Comparison of ENCODE assay signal across 12 mouse cellular contexts in the genomic region with DNA sequence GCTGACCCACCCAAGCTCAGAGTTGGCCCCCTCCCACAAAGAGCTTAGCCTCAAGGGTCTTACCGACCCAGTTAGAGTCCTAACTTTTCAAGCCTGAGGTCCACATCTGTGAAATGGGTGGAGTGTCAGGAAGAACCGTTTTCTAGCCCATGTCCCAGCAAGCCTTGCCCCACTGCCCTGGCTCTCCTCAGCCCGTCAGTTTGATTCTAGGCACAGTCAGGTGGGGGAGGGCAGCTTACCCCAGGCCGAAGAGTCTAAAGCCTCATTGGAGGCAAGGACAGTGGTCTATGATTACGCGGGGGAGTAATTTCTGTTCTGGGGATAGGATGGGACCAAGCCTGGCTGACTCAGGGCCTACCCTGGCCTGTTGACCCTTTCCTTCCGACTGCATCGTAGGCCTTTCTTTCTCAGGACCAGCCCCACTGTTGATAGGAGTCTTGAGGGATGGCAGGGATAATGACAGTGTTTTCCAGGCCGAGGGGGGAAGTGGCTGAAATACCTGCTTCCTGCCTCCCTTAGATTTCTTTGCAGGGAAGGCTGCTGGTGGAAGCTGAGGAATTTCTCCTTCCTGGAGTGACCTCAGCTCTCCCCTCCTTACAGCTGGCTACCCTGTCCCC. TPM values are rescaled to one million over a fixed set of nuclear protein-coding genes. Genes with fewer than 3 reads are reported as not detected.
A peak's percentile ranks its signal among the peaks of the same experiment; 100 is the strongest.
DNase-seq lines count a peak whose midpoint lies in the region; ATAC-seq and TF ChIP-seq lines count a peak whose summit lies in the region.
"Had no signal": no experiment of that assay in that cellular context is flagged by ENCODE, and none has a peak within 500 bp of the region (broad histone marks: within the 10 kb centered on the region; RNA-seq: fewer than 3 reads in every experiment).

No protein-coding gene starts in this region.

- TF ChIP-seq CTCF in liver, postnatal 0 days (IDR thresholded peaks at IDR 0.05; ENCODE audit: low read depth), result no peak

- H3K4me1 ChIP-seq in kidney, embryonic 14.5 days (ENCODE audit: control insufficient read depth, insufficient read depth, low read length), result peaks cover 66% of the 10 kb centered on the region
- peaks cover 60% of the 10 kb centered on the region for H3K4me1 ChIP-seq in embryonic facial prominence, embryonic 12.5 days
- H3K4me1 ChIP-seq in hindbrain, embryonic 14.5 days (replicated peaks; ENCODE audit: control insufficient read depth, insufficient read depth, low read length), result peaks cover 18% of the 10 kb centered on the region; the same call in 1 of the 2 replicates
- H3K4me1 ChIP-seq in liver, postnatal 0 days (ENCODE audit: insufficient read depth), result peaks cover 13% of the 10 kb centered on the region

- H3K4me2 ChIP-seq in kidney, embryonic 14.5 days (replicated peaks; ENCODE audit: low read depth, low read length), result peak overlapping the region; percentile 82
- peak overlapping the region; percentile 64 for H3K4me2 ChIP-seq in embryonic facial prominence, embryonic 12.5 days (replicated peaks)
- peak overlapping the region; percentile 97 for H3K4me2 ChIP-seq in hindbrain, embryonic 14.5 days (replicated peaks)
- H3K4me2 ChIP-seq in liver, postnatal 0 days (ENCODE audit: low read depth, low read length), result peak overlapping the region; percentile 93; the same call in 1 of the 2 replicates

- no peaks in the 10 kb centered on the region for H3K36me3 ChIP-seq in kidney, embryonic 14.5 days (ENCODE audit: control insufficient read depth, insufficient read depth, low read length)
- no peaks in the 10 kb centered on the region for H3K36me3 ChIP-seq in embryonic facial prominence, embryonic 12.5 days
- no peaks in the 10 kb centered on the region for H3K36me3 ChIP-seq in hindbrain, embryonic 14.5 days (replicated peaks; ENCODE audit: control insufficient read depth, insufficient read depth)
- H3K36me3 ChIP-seq in liver, postnatal 0 days (replicated peaks; ENCODE audit: insufficient read depth, low read length), result no peaks in the 10 kb centered on the region

- no peaks in the 10 kb centered on the region for H3K27me3 ChIP-seq in kidney, embryonic 14.5 days (ENCODE audit: control insufficient read depth, insufficient read depth, low read length)
- no peaks in the 10 kb centered on the region for H3K27me3 ChIP-seq in embryonic facial prominence, embryonic 12.5 days
- no peaks in the 10 kb centered on the region for H3K27me3 ChIP-seq in hindbrain, embryonic 14.5 days (ENCODE audit: control insufficient read depth, insufficient read depth, low read length)
- 0 out of 2 replicates have a peak, but pooled peaks cover 2% of the 10 kb centered on the region for H3K27me3 ChIP-seq in liver, postnatal 0 days (ENCODE audit: insufficient read depth, low read length)
- H3K27me3 ChIP-seq: Patski had no signal

- 27% methylated on average over 9 of the region's 9 CpGs for WGBS in kidney, embryonic 14.5 days
- 44% methylated on average over 9 of the region's 9 CpGs for WGBS in embryonic facial prominence, embryonic 12.5 days
- 67% methylated on average over 9 of the region's 9 CpGs for WGBS in hindbrain, embryonic 14.5 days
- WGBS in liver, postnatal 0 days (ENCODE audit: insufficient replicate concordance), result 68% methylated on average over 9 of the region's 9 CpGs

- H3K4me3 ChIP-seq in kidney, embryonic 14.5 days (ENCODE audit: low read length), result peak overlapping the region; percentile 91
- H3K4me3 ChIP-seq in embryonic facial prominence, embryonic 12.5 days, result peak overlapping the region; percentile 51; the same call in 1 of the 2 replicates
- H3K4me3 ChIP-seq in hindbrain, embryonic 14.5 days (replicated peaks; ENCODE audit: low read length), result no peak overlapping the region
- no peak overlapping the region for H3K4me3 ChIP-seq in liver, postnatal 0 days (ENCODE audit: low read depth, low read length)

- peak overlapping the region; percentile 40; the same call in 1 of the 2 replicates for H3K9ac ChIP-seq in kidney, embryonic 14.5 days (ENCODE audit: low read depth, low read length)
- peak overlapping the region; percentile 30; the same call in 1 of the 2 replicates for H3K9ac ChIP-seq in embryonic facial prominence, embryonic 12.5 days
- no peak overlapping the region for H3K9ac ChIP-seq in hindbrain, embryonic 14.5 days
- no peak overlapping the region for H3K9ac ChIP-seq in liver, postnatal 0 days (replicated peaks)

- peak overlapping the region; percentile 77 for H3K27ac ChIP-seq in kidney, embryonic 14.5 days (ENCODE audit: low read depth, low read length)
- peak overlapping the region; percentile 67 for H3K27ac ChIP-seq in embryonic facial prominence, embryonic 12.5 days
- no peak overlapping the region for H3K27ac ChIP-seq in hindbrain, embryonic 14.5 days
- peak overlapping the region; percentile 39; the same call in 1 of the 2 replicates for H3K27ac ChIP-seq in liver, postnatal 0 days (ENCODE audit: low read depth)
- H3K27ac ChIP-seq: macrophage had no signal

- ATAC-seq in kidney, embryonic 14.5 days (ENCODE audit: low FRiP score, low TSS enrichment), result 0 out of 2 replicates have a peak, but pooled peaks have one; percentile 7
- ATAC-seq in embryonic facial prominence, embryonic 12.5 days (ENCODE audit: insufficient number of reproducible peaks, insufficient read depth, low FRiP score, low TSS enrichment), result no peak
- no peak for ATAC-seq in hindbrain, embryonic 14.5 days (ENCODE audit: low FRiP score)
- peak; percentile 12; the same call in 1 of the 2 replicates for ATAC-seq in liver, postnatal 0 days
- no peak for ATAC-seq in erythroblast, adult 5-6 weeks (replicated peaks; ENCODE audit: low FRiP score, poor library complexity, severe bottlenecking)
- ATAC-seq: Patski had no signal

- no peak for TF ChIP-seq EP300 in liver, postnatal 0 days (IDR thresholded peaks at IDR 0.05; ENCODE audit: low read depth)

- H3K9me3 ChIP-seq in kidney, embryonic 14.5 days (ENCODE audit: control insufficient read depth, low read length), result no peaks in the 10 kb centered on the region
- H3K9me3 ChIP-seq in embryonic facial prominence, embryonic 12.5 days, result no peaks in the 10 kb centered on the region
- H3K9me3 ChIP-seq in hindbrain, embryonic 14.5 days (ENCODE audit: control insufficient read depth, low read length), result no peaks in the 10 kb centered on the region
- H3K9me3 ChIP-seq in liver, postnatal 0 days (ENCODE audit: low read length), result no peaks in the 10 kb centered on the region

- no peak for DNase-seq in kidney, adult 9 months
- no peak for DNase-seq in hindbrain, embryonic 14.5 days (ENCODE audit: low spot score)
- no peak for DNase-seq in liver, postnatal 0 days
- DNase-seq in left cerebral cortex, adult 11 months (ENCODE audit: low spot score), result no peak
- no peak for DNase-seq in thymus, postnatal 14 days
- DNase-seq: cerebellum, adult 11-12 months; gastrocnemius, postnatal 25 days had no signal

RNA-seq across cellular contexts. Expression of a gene that starts 2.2 kb away (rescaled TPM):
- polyA plus RNA-seq in kidney, embryonic 14.5 days (2014; fragmentation: Nextera tagmentation; extraction: Ambion mirVana), result 39.6 and 56.2 TPM in 2 replicates
- polyA plus RNA-seq in embryonic facial prominence, embryonic 12.5 days (2016; fragmentation: Nextera tagmentation; extraction: Ambion mirVana), result 19.0 and 19.7 TPM in 2 replicates
- polyA plus RNA-seq in hindbrain, embryonic 14.5 days (2014; fragmentation: Nextera tagmentation; extraction: Ambion mirVana), result 8.7 and 10.7 TPM in 2 replicates
- polyA plus RNA-seq in liver, postnatal 0 days (2015; fragmentation: Nextera tagmentation; extraction: Ambion mirVana), result 5.1 TPM in 2 replicates
- total RNA-seq in erythroblast, adult 5-6 weeks (2015; ENCODE audit: low replicate concordance), result not detected in 2 replicates
- total RNA-seq in erythroblast, adult 5-6 weeks (2017; ENCODE audit: low replicate concordance), result not detected in 2 replicates

RNA-seq across cellular contexts. Expression of a gene that starts 17.7 kb away (rescaled TPM):
- polyA plus RNA-seq in kidney, embryonic 14.5 days (2014; fragmentation: Nextera tagmentation; extraction: Ambion mirVana), result not detected in 2 replicates
- not detected in 2 replicates for polyA plus RNA-seq in embryonic facial prominence, embryonic 12.5 days (2016; fragmentation: Nextera tagmentation; extraction: Ambion mirVana)
- polyA plus RNA-seq in hindbrain, embryonic 14.5 days (2014; fragmentation: Nextera tagmentation; extraction: Ambion mirVana), result not detected in 2 replicates
- not detected in 2 replicates for polyA plus RNA-seq in liver, postnatal 0 days (2015; fragmentation: Nextera tagmentation; extraction: Ambion mirVana)
- not detected in 2 replicates for total RNA-seq in erythroblast, adult 5-6 weeks (2015; ENCODE audit: low replicate concordance)
- total RNA-seq in erythroblast, adult 5-6 weeks (2017; ENCODE audit: low replicate concordance), result not detected in 2 replicates
- total RNA-seq: gastrocnemius, postnatal 25 days had no signal
- polyA plus RNA-seq: macrophage, Patski had no signal

RNA-seq across cellular contexts. Expression of a gene that starts 40.5 kb away (rescaled TPM):
- not detected in 2 replicates for polyA plus RNA-seq in kidney, embryonic 14.5 days (2014; fragmentation: Nextera tagmentation; extraction: Ambion mirVana)
- not detected in 2 replicates for polyA plus RNA-seq in embryonic facial prominence, embryonic 12.5 days (2016; fragmentation: Nextera tagmentation; extraction: Ambion mirVana)
- not detected in 2 replicates for polyA plus RNA-seq in hindbrain, embryonic 14.5 days (2014; fragmentation: Nextera tagmentation; extraction: Ambion mirVana)
- polyA plus RNA-seq in liver, postnatal 0 days (2015; fragmentation: Nextera tagmentation; extraction: Ambion mirVana), result 0.42 and 6.5 TPM in 2 replicates
- not detected in 2 replicates for total RNA-seq in erythroblast, adult 5-6 weeks (2015; ENCODE audit: low replicate concordance)
- total RNA-seq in erythroblast, adult 5-6 weeks (2017; ENCODE audit: low replicate concordance), result not detected in 2 replicates
- total RNA-seq: gastrocnemius, postnatal 25 days had no signal
- polyA plus RNA-seq: macrophage, Patski had no signal

Comparison
In these comparisons a context has a peak if more than half of its experiments do, and no peak if none do; other contexts are left out.
1. ATAC-seq: peak in kidney, embryonic 14.5 days (single experiment) and liver, postnatal 0 days (single experiment); none in embryonic facial prominence, embryonic 12.5 days (single experiment), hindbrain, embryonic 14.5 days (single experiment) and erythroblast, adult 5-6 weeks (single experiment).
2. H3K4me3 ChIP-seq: peak in kidney, embryonic 14.5 days (single experiment) and embryonic facial prominence, embryonic 12.5 days (single experiment); none in hindbrain, embryonic 14.5 days (single experiment) and liver, postnatal 0 days (single experiment).
3. H3K9ac ChIP-seq: peak in kidney, embryonic 14.5 days (single experiment) and embryonic facial prominence, embryonic 12.5 days (single experiment); none in hindbrain, embryonic 14.5 days (single experiment) and liver, postnatal 0 days (single experiment).
4. Peak in every context shown above with its lines, with median percentiles within 50 percentile points of each other: H3K4me2 ChIP-seq.